Mouse (Mus musculus): ENCODE data around the gene Fam129a. TPM values are rescaled to one million over a fixed set of nuclear protein-coding genes. Genes with fewer than 3 reads are reported as not detected.
A peak's percentile ranks its signal among the peaks of the same experiment; 100 is the strongest.

Fam129a gene
- total RNA-seq (2021): 1 to 10 TPM; 1.9 to 2.1 TPM

DNA sequence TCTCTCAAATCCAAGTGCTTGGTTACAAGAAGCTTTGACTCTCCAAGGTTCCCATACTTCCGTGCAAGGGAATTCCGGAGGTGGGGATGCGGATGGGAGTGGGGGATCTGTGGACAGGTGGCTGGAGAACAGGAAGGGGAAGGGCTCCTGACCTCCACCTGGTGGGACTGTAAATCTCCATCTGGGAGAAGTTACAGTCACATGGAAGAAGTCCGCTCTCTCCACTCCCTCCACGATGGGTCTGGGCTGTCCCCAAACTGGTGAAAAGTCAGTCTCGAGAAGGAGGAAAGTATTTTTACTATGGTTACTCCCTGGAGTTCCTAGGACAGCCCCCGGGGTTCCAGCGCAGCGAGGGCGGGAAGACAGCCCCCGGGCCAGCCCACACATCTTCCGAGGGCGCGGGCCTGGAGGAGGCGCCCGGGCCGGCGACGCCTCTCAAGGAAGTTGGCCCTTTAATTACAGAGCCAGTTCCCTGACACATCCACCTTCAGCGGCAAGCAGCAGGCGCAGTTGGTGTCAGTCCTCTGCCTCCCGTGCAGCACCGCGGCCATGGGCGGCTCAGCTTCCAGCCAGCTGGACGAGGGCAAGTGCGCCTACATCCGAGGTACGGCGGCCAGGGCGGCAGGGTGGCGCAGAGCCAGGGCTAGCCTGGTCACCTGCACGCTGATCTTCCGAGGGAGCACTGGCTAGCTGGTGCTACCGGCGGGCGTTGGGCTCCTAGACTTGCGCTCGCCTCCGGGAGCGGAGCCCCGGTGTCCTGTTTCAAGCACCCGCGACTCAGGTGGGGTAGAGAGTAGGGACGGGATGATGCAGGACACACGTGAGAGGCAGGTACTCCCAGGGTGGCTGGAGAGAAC is at the start of gene Fam129a:
Gene Fam129a (plus strand): TSS at position 206 of the 857 bp plus-strand sequence.
- DNase-seq (ENCODE audit: low spot score in 2 of 2): peak; percentile 2 to 9
- intact Hi-C loops (cut with DNase I): no loop called here

DNA sequence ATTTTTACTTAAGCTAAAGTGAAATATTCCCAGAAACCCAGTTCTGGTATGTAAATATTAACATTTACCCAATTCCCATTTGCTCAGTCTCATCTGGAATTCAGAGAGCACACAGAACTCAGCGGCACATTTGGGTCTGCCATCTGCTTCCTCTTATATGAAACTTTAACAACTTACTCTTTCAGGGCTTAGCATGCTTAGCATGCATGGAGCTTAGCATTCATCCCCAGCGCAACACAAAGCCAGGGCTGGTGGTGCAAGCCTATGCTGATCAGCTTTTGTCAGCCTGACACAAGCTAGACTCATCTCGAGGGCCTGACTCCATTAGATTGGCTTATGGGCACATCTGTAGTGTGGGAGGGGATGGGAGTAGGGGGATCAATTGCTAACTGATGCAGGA is 44.3 kb upstream of the Fam129a start:
- DNase-seq (ENCODE audit: low spot score in 2 of 2): peak in 1 of 2 experiments; percentile 70
- intact Hi-C loops (cut with DNase I): no loop called here

DNA sequence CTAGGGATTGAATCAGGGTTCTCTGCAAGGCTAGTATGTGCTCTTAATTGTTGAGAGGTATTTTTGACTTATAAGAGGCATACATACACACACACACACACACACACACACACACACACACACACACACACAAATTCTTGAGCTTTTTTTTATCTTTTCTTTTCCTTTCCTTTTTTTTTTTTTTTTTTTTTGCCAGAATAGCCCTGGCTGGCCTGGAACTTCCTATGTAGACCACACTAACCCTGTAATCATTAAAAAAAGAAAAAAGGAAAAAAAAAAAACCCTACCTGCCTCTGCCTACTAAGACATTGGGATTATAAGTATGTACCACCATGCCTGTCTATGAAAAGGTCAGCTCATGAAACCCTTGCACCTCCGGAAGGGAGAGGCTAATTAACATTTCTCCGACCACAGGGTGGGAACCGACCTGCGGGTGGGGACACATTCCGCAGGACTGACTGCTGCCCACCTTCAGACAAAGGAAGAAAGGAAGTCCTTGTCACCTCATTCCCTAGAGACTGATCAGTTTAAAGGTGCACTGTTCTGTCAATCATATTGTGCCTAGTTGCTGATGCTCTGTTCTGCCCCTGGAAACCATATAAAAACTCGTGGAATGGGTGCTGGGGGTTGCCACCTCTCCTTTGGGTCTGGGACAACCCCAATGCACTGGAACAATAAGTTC is 27.0 kb upstream of the Fam129a start:
- intact Hi-C loops (cut with DNase I): no loop called here
- no peak for DNase-seq (ENCODE audit: low spot score in 2 of 2)

DNA sequence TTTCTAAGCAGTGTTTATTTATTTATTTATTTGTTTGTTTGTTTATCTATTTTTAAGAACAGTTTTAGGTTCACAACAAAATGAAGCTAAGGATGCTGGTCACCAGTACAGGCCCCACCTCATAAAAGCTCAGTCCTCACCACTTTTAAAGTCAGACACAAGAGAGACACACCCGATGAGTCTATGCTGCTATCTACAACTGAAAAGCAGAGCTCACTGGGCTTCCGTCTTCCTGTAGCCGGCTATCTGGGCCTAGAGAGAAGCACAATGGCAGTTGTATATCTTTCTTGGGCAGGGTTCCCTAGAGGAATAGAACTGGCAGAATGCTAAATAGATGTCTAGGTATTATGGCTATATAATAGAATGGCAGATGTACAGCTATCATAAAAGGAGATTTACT is 26.4 kb upstream of the Fam129a start:
- DNase-seq (ENCODE audit: low spot score in 2 of 2): no peak
- intact Hi-C loops (cut with DNase I): no loop called here

DNA sequence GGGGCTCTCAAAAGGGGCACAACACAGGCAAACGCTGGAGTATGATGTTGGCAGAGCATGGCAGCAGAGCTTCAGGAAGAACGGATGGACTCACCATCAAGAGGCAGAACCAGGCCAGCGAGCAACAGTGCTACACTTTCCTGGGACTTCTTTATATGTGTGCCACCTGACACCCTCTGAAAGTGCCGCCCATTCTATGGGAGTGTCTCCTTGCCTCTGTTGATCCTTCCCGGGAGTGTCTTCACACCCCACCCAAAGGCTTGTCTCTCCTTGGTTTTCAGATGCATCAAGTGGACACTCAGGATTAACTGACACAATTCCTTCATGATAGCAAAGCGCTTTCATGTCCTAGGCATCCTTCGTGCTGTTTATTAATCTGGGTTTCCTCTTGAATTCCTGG is 25.4 kb upstream of the Fam129a start:
- intact Hi-C loops (cut with DNase I): no loop called here
- no peak for DNase-seq (ENCODE audit: low spot score in 2 of 2)

DNA sequence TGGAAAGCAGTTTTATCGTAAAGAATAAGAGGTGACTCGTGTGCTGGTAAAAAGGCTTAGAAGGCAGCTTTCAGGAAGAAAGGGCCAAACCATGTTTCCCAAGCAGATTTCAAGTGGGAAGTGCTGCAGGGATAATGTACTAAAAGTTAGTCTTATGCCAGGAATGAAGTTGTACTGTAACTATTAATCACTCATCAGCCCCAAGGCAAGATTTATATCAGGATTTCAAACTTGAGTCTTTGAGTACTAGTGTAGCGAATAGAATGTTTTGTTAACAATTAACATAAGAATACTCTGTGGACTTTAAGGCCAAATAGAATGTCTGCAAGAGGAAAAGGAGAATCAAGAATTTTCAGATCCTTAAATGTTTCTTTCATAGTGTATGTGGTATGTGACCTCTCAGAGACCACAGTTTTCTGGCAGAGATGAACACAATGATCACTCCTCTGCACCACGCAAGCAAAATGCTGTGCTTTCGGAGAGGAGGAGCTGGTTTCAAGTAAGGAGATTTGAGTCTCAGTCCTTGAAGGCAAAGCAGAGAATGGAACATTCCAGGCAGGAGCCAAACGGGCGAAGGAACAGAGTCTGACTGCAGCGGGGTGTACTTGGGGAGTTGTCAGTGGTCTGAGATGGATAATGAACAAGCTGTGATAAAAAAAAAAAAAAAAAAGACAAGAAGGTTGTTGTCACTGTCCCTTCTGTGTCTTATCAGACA is 21.9 kb upstream of the Fam129a start:
- DNase-seq (ENCODE audit: low spot score in 2 of 2): no peak
- intact Hi-C loops (cut with DNase I): no loop called here

DNA sequence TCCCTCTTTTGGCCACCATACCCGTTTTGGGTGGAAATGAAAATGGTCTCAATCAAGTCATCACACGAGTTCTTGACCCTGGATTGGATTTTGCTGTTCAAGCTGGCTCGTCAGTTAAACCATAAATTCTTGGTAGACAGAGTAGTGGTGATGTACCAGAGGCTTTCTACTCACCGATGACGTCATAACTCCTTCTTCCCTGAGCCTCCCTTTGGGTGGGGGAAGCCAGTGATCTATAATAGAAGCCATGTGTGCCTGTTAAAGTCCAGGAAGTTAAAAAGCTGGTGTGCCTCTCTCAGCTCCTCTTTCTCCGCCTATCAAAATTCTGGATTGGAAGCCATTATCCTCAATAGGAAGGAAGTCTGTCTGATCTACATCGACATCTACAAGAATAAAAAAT is 21.2 kb upstream of the Fam129a start:
- intact Hi-C loops (cut with DNase I): no loop called here

DNA sequence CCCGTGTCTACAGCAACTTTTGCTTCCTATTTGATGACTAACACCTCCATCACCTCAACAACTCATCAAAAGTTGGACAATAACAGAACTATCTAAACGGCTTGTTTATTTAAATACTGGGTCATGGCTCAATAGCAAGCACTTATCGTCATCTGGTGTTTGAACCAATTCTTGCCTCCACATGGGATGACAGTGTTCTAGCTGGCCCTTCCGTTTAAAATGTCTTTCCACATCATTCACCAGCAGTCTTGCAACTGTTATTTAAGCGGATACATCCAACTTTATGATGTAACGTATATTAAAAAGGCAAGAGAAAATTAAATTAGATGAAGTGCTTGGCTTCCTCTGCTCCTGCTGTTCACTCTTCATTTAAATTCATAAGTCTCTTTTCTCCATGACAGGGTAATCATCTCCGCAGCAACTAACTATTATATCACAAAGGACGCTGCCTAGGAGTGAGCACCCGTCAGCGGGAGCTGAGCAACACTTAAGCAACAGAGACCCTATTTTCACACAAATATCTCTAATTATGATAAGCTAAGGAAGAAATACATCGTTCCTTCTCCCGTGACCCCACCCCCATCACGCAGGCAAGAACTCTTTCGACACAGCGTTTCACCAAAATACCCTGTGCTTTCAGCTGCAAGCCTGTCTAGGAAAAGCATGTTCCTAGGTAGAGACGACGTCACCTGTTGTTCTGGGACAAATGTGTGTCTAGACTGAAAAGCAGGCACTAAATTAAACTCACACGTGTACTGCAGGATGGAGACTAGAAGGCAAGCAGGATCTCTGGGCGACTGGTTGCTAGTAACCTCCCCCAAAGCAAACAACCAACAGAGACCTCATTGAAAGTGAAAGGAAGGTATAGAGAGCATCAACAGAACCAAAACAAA is 20.2 kb upstream of the Fam129a start:
- intact Hi-C loops (cut with DNase I): no loop called here
- peak in 1 of 2 experiments; percentile 6 for DNase-seq (ENCODE audit: low spot score in 2 of 2)

More for the DNA sequence above, 21.2 kb upstream of the Fam129a start:
- no peak for DNase-seq (ENCODE audit: low spot score in 2 of 2)

DNA sequence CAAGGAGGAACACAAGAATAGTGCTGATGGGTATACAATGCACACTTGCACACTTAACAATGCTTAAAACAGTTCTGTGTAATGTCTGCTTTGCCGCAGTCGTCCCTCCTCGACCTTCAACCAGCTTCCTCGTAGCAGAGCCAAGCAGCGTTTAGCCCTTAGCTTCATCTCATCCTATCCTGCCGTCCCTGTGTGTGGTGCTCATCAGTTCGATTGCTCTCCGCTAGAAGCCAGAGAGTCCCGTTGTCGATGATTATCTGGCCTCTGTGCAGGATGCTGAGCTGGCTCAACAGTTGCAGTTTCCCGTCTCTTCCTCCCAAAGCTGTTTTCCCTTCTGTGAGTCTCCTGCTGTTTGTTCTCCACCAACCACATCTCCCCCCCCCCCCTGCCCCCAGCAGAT is 10.4 kb upstream of the Fam129a start:
- no peak for DNase-seq (ENCODE audit: low spot score in 2 of 2)
- intact Hi-C loops (cut with DNase I): no loop called here

DNA sequence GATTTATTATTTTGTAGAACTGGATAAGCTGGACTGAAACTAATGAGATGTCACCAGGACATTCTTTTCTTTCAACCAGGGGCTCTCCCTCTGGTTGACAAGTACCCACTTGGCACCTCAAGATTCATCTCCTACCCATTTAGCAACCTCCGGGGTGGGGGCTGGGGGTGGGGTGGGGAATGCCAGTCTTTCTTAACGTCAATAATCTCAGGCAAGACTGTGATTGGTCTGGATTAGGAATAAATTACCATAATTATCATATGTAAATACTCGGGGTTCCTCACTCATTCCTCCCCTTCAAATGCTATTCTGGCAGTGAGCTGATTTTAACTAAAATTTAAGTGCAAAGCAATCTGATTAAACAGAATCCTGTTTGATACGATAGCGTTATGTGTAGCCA is 7.6 kb upstream of the Fam129a start:
- intact Hi-C loops (cut with DNase I): no loop called here
- no peak for DNase-seq (ENCODE audit: low spot score in 2 of 2)

DNA sequence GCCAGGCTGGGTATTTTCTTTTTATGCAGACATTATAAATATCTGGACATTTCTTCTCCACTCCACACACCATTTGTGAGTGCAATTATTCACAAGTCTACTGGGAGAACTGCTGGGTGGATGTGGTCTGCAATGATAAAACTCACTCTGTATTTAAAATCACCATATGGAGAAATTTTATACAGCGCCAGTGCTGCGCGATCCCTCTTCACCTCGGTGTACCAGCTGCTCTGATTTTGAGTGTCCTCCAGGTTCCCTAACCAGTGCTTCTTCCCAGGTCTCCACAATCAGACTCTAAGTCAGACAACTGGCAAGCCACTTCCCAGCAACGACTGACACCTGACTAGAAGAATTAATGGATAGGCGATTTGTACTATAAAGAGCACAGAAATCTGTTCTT is 7.1 kb upstream of the Fam129a start:
- DNase-seq (ENCODE audit: low spot score in 2 of 2): no peak
- intact Hi-C loops (cut with DNase I): loop anchor here (1.0 kb wide), 1 partner anchor 142 kb away; no protein-coding TSS in a partner anchor

DNA sequence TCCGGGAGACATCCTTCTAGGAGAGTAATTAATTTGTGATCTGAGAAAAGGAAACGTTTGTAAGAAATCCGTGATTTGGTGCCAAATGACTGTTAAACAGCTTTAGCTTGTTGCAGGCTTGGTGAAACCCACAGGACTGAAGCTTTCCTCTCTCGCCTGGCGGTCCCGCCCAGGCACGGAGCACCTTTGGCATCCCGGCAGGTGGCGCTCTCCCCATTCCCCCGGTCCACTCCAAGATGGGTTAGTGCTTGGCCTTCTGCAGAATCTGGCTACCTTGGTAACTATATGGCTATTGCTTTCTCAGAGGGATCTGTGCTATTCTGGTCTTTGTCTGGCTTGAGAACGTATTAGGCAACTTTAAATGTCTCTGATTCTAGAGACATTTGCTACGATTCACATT is 6.6 kb upstream of the Fam129a start:
- DNase-seq (ENCODE audit: low spot score in 2 of 2): peak; percentile 75 to 76
- intact Hi-C loops (cut with DNase I): loop anchor here (1.0 kb wide), 1 partner anchor 142 kb away; no protein-coding TSS in a partner anchor

DNA sequence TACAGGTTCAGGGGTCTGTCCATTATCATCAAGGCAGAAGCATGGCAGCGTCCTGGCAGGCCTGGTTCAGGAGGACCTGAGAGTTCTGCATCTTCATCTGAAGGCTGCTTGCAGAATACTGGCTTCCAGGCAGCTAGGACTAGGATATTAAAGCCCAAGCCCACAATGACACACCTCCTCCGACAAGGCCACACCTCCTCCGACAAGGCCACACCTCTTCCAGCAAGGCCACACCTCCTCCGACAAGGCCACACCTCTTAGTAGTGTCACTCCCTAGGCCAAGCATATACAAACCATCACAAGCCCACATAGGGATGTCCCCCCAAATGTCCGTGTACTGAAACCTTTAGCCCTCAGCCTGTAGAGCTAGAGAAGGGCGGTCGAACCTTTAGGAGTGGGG is 2.3 kb upstream of the Fam129a start:
- intact Hi-C loops (cut with DNase I): no loop called here
- no peak for DNase-seq (ENCODE audit: low spot score in 2 of 2)

DNA sequence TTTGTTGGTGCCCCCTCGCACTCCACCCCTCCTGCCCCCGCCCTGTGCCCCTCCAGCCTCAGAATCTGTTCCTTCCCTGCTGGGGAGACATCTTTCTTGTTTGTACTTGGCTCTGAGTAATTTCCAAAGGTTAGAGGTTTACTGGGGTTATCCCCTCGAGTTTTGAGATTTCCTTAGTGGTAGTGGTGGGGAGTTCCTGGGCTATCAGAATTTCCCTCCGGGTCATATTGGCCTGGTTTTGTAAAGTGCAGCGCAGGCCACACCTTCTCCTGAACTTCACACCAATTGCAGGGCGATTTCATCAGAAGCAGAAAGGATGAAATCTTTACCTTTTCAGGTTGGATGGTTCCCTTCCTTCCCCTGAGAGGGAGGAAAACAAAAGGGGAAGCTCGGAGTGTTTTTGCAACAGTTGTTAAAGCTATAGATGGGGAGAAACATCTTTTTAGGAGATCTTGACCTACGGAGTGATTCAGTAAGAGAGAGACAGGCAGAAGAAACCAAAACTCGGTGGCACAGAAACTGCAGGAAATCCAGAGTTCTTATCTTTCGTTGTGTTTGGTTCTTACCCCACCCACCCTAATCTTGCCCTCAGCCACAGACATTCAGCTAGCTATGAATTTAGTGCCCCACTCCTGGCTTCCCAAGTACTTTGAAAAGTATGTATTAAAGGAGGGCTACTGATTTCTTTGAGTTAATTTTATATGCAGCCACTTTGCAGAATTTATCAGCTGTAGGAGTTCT is 1.0 kb downstream of the Fam129a start:
- DNase-seq (ENCODE audit: low spot score in 2 of 2): no peak
- intact Hi-C loops (cut with DNase I): no loop called here

DNA sequence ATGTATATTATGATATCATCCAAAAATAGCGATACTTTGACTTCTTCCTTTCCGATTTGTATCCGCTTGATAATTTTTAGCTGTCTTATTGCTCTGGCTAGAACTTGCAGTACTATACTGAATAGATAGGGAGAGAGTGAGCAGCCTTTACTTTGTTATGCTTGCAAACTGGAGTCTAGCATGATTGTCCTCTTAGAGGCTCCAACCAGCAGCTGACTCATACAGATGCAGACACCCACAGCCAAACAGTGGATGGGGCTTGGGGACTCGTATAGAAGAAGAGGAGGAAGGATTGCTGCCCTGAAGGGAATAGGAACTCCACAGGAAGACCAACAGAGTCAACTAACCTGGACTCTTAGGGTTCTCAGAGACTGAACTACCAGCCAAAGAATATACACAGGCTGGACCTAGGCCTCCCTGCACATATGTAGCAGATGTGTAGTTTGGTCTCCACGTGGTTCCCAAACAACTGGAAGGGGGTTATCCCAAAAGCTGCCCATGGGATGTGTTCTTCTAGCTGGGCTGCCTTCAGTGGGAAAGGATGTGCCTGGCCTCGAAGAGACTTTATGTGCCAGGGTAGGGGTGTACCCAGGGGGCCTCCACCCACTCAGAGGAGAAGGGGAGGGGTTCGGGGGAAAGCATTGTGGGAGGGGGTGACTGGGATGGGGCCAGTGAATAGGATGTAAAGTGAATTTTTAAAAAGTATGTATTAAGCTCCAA is 1.8 kb downstream of the Fam129a start:
- intact Hi-C loops (cut with DNase I): no loop called here
- DNase-seq (ENCODE audit: low spot score in 2 of 2): peak in 1 of 2 experiments; percentile 26

DNA sequence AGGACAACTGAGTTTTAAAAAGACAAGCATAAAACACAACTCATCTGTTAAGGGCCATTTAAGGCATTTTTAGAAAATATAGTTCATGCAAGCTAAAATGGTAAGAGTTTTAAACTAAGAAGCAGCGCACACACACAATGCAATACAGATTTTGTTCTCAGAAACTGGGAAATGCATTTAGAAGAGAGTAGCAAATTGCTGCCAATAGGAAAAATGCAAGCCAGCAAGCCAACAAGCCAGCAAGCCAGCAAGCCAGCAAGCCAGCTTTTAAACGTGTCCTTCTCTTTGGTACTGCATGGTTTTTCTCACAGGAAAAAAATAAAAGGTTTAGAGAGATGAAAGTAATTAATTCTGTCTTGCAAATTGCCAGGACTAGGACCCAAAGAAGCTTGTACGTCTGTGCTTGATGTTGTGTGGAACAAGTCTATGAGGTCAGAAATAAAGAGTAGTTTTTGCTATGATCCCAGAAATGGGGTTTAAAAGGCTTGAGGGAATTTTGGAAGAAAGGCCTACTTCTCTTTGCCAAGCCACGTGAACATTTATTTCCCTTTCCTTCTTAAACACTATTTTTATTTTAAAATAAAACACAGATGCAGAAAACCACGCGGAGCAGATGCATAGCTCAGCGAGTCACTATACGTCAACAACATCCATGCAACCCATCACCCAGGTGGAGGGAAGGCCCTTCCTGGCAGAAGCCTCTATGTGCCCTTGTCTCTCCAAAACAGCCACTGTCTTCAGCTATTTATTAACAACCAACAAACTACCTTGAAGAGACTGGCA is 9.4 kb downstream of the Fam129a start:
- intact Hi-C loops (cut with DNase I): no loop called here
- DNase-seq (ENCODE audit: low spot score in 2 of 2): peak; percentile 4 to 33

DNA sequence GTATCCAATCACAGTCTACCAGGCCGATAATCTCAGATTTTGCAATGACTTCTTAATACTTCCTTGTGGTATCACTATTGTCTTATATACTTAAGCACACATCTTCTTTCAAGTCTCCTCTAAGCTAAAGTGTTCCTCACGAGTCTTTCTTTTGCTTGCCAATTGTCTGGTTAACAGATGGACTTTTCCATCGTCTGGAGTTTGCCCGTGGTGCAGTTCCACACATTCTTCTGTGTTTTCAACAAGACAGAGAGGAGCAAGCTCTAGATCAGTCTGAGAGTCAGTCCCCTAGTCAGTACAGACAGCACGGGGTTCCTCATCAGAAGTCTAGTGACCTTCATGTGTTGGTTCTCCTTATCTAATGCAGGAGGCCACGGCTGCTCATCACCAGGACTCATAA is 10.5 kb downstream of the Fam129a start:
- peak; percentile 3 to 51 for DNase-seq (ENCODE audit: low spot score in 2 of 2)
- intact Hi-C loops (cut with DNase I): no loop called here

All from left cerebral cortex, postnatal 25 days (tissue).